Mouse (Mus musculus): ENCODE data around the gene Fbxo8. TPM values are rescaled to one million over a fixed set of nuclear protein-coding genes. Genes with fewer than 3 reads are reported as not detected.

Gene Fbxo8
- polyA plus RNA-seq, 1 experiment, result 11.2 TPM

- TF ChIP-seq CTCF (IDR thresholded peaks at IDR 0.05; ENCODE audit: control insufficient read depth, insufficient read depth, low read length) (no peak), POLR2A (IDR thresholded peaks at IDR 0.05; ENCODE audit: borderline replicate concordance, control insufficient read depth, low read depth, low read length) (no peak)
- WGBS, result 91% methylated on average over 4 of the region's 4 CpGs
- no peaks in the 10 kb centered on the region; the same call in 1 of the 2 replicates for H3K4me1 ChIP-seq (ENCODE audit: control insufficient read depth, insufficient read depth, low read length)
Measured at GRCm38 (mm10) chr8:56580918-56581317, 30.0 kb downstream of the Fbxo8 start.

DNA sequence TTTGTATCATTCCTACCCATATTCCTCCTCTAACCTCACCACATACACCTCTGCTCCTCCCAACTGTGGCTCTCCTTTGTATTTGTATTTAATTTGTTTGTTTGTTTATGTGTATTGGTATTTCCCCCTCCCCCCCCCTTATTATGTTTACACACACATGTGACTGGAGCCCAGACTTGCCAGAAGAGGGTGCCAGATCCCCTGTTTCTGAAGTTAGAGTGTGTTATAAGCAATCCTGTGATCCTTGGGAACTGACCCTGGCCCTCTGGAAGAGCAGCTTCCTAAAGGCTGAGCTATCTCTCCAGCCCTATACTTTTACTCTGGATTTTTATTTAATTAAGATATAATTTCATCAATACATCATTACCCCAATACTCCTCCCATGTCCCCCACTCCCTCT lies 32.0 kb downstream of the Fbxo8 start:
- TF ChIP-seq CTCF (IDR thresholded peaks at IDR 0.05; ENCODE audit: control insufficient read depth, insufficient read depth, low read length), result no peak
- TF ChIP-seq POLR2A (IDR thresholded peaks at IDR 0.05; ENCODE audit: borderline replicate concordance, control insufficient read depth, low read depth, low read length), result no peak
- H3K27ac ChIP-seq (ENCODE audit: control insufficient read depth, insufficient read depth, low read depth, low read length, poor library complexity), result no peak overlapping the region
- no peaks in the 10 kb centered on the region; the same call in 1 of the 2 replicates for H3K4me1 ChIP-seq (ENCODE audit: control insufficient read depth, insufficient read depth, low read length)
- no peak overlapping the region for H3K4me3 ChIP-seq (replicated peaks; ENCODE audit: control insufficient read depth, low read depth, low read length)

More at GRCm38 (mm10) chr8:56580918-56581317, 30.0 kb downstream of the Fbxo8 start:
- H3K4me3 ChIP-seq (replicated peaks; ENCODE audit: control insufficient read depth, low read depth, low read length), result no peak overlapping the region
- no peak overlapping the region for H3K27ac ChIP-seq (ENCODE audit: control insufficient read depth, insufficient read depth, low read depth, low read length, poor library complexity)

GRCm38 (mm10) chr8:56589004-56589403 lies 38.1 kb downstream of the Fbxo8 start:
- WGBS, result 83% methylated on average over 2 of the region's 2 CpGs
- H3K4me1 ChIP-seq (ENCODE audit: control insufficient read depth, insufficient read depth, low read length), result no peaks in the 10 kb centered on the region
- no peak for TF ChIP-seq POLR2A (IDR thresholded peaks at IDR 0.05; ENCODE audit: borderline replicate concordance, control insufficient read depth, low read depth, low read length)
- TF ChIP-seq CTCF (IDR thresholded peaks at IDR 0.05; ENCODE audit: control insufficient read depth, insufficient read depth, low read length), result no peak
- no peak overlapping the region for H3K27ac ChIP-seq (ENCODE audit: control insufficient read depth, insufficient read depth, low read depth, low read length, poor library complexity)
- H3K4me3 ChIP-seq (replicated peaks; ENCODE audit: control insufficient read depth, low read depth, low read length), result no peak overlapping the region

- H3K4me1 ChIP-seq (ENCODE audit: control insufficient read depth, insufficient read depth, low read length), result no peaks in the 10 kb centered on the region
- WGBS, result 91% methylated on average over 1 of the region's 1 CpGs
- no peak overlapping the region for H3K4me3 ChIP-seq (replicated peaks; ENCODE audit: control insufficient read depth, low read depth, low read length)
- no peak overlapping the region for H3K27ac ChIP-seq (ENCODE audit: control insufficient read depth, insufficient read depth, low read depth, low read length, poor library complexity)
- TF ChIP-seq POLR2A (IDR thresholded peaks at IDR 0.05; ENCODE audit: borderline replicate concordance, control insufficient read depth, low read depth, low read length) (no peak), CTCF (IDR thresholded peaks at IDR 0.05; ENCODE audit: control insufficient read depth, insufficient read depth, low read length) (no peak)
Measured at GRCm38 (mm10) chr8:56591084-56591483, 40.2 kb downstream of the Fbxo8 start.

GRCm38 (mm10) chr8:56591502-56591901 lies 40.6 kb downstream of the Fbxo8 start:
- no peak for TF ChIP-seq POLR2A (IDR thresholded peaks at IDR 0.05; ENCODE audit: borderline replicate concordance, control insufficient read depth, low read depth, low read length)
- no peak for TF ChIP-seq CTCF (IDR thresholded peaks at IDR 0.05; ENCODE audit: control insufficient read depth, insufficient read depth, low read length)
- no peaks in the 10 kb centered on the region for H3K4me1 ChIP-seq (ENCODE audit: control insufficient read depth, insufficient read depth, low read length)
- no peak overlapping the region for H3K4me3 ChIP-seq (replicated peaks; ENCODE audit: control insufficient read depth, low read depth, low read length)
- no peak overlapping the region for H3K27ac ChIP-seq (ENCODE audit: control insufficient read depth, insufficient read depth, low read depth, low read length, poor library complexity)
- 94% methylated on average over 5 of the region's 5 CpGs for WGBS

- Histone ChIP-seq H3K4me1 (ENCODE audit: control insufficient read depth, insufficient read depth, low read length) (no peaks in the 10 kb centered on the region), H3K4me3 (replicated peaks; ENCODE audit: control insufficient read depth, low read depth, low read length) (no peak overlapping the region), H3K27ac (ENCODE audit: control insufficient read depth, insufficient read depth, low read depth, low read length, poor library complexity) (no peak overlapping the region)
- 34% methylated on average over 3 of the region's 3 CpGs for WGBS
- TF ChIP-seq POLR2A (IDR thresholded peaks at IDR 0.05; ENCODE audit: borderline replicate concordance, control insufficient read depth, low read depth, low read length), result no peak
- TF ChIP-seq CTCF (IDR thresholded peaks at IDR 0.05; ENCODE audit: control insufficient read depth, insufficient read depth, low read length), result no peak
Measured at GRCm38 (mm10) chr8:56606481-56606880, 55.6 kb downstream of the Fbxo8 start.

DNA sequence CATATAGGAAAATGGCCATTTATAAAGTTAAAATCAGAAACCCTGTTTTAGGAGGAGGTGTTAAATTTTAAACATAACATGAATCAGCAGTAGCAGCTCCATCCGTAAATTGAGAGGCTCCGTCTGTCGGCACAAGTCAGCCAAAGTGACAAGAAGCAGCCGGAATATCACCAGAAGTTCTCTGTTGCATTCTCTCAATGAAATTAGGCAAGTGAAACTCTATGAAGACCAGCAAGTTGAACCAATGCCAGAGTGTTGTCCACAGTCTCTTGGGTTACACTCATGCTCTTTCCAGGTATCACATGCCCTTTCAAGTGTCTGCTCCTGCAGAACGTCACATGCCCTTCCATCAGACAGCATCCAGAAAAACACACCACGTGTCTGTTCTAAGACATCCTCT lies 60.8 kb downstream of the Fbxo8 start:
- H3K4me1 ChIP-seq (ENCODE audit: control insufficient read depth, insufficient read depth, low read length), result no peaks in the 10 kb centered on the region
- no peak overlapping the region for H3K27ac ChIP-seq (ENCODE audit: control insufficient read depth, insufficient read depth, low read depth, low read length, poor library complexity)
- H3K4me3 ChIP-seq (replicated peaks; ENCODE audit: control insufficient read depth, low read depth, low read length), result no peak overlapping the region
- TF ChIP-seq CTCF (IDR thresholded peaks at IDR 0.05; ENCODE audit: control insufficient read depth, insufficient read depth, low read length), result no peak
- TF ChIP-seq POLR2A (IDR thresholded peaks at IDR 0.05; ENCODE audit: borderline replicate concordance, control insufficient read depth, low read depth, low read length), result no peak
- WGBS, result 88% methylated on average over 6 of the region's 6 CpGs

DNA sequence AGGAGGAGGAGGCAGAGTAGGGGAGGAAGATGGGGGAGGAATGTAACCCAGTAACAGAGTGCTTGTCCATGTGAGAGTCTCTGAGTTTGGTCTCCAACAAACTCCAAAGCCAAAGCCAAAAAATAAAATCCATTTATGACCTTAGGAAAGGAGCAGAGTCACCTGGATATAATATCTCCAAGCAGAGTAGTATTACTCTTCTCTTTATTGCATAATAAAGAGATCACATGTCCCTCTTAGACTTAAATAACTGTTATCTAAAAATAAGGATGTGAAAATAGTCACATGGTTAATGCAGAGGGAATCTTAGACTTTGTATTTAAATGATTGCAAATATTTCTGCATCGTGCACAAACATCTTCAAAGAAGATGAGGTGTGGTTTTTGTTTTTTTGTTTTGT lies 63.3 kb downstream of the Fbxo8 start:
- WGBS, result 78% methylated on average over 1 of the region's 1 CpGs
- Histone ChIP-seq H3K4me1 (ENCODE audit: control insufficient read depth, insufficient read depth, low read length) (no peaks in the 10 kb centered on the region), H3K4me3 (replicated peaks; ENCODE audit: control insufficient read depth, low read depth, low read length) (no peak overlapping the region), H3K27ac (ENCODE audit: control insufficient read depth, insufficient read depth, low read depth, low read length, poor library complexity) (no peak overlapping the region)
- TF ChIP-seq CTCF (IDR thresholded peaks at IDR 0.05; ENCODE audit: control insufficient read depth, insufficient read depth, low read length) (no peak), POLR2A (IDR thresholded peaks at IDR 0.05; ENCODE audit: borderline replicate concordance, control insufficient read depth, low read depth, low read length) (no peak)

GRCm38 (mm10) chr8:56615005-56615404 lies 64.1 kb downstream of the Fbxo8 start:
- 27% methylated on average over 5 of the region's 5 CpGs for WGBS
- TF ChIP-seq POLR2A (IDR thresholded peaks at IDR 0.05; ENCODE audit: borderline replicate concordance, control insufficient read depth, low read depth, low read length), result no peak
- TF ChIP-seq CTCF (IDR thresholded peaks at IDR 0.05; ENCODE audit: control insufficient read depth, insufficient read depth, low read length), result no peak

More at GRCm38 (mm10) chr8:56615005-56615404, 64.1 kb downstream of the Fbxo8 start:
- H3K4me1 ChIP-seq (ENCODE audit: control insufficient read depth, insufficient read depth, low read length), result no peaks in the 10 kb centered on the region
- no peak overlapping the region for H3K4me3 ChIP-seq (replicated peaks; ENCODE audit: control insufficient read depth, low read depth, low read length)
- H3K27ac ChIP-seq (ENCODE audit: control insufficient read depth, insufficient read depth, low read depth, low read length, poor library complexity), result no peak overlapping the region

Data from bone marrow, adult 2 months (tissue).